Mouse (Mus musculus) layer of hippocampus, adult 2 months (tissue): ENCODE data around the gene Serf2. TPM values are rescaled to one million over a fixed set of nuclear protein-coding genes. Genes with fewer than 3 reads are reported as not detected.
"Not testable (repeated sequence)": the region's sequence is repeated elsewhere in the genome, so short reads cannot be mapped to it uniquely, and the experiment has no call there.

Experiments
- DNase-seq, 2 experiments: peaks; one replicate each; pipeline ENCODE4 v3.0.0; 2022; ENCODE audit warnings: low spot score in 2 of 2
- H3K27ac ChIP-seq: fragments of 200-600 bp; 2 replicates; pipeline ENCODE4 v1.8.1; 2022
- H3K4me3 ChIP-seq: fragments of 200-600 bp; 2 replicates; pipeline ENCODE4 v1.8.1; 2022; ENCODE audit warnings: mild to moderate bottlenecking
- CTCF ChIP-seq: fragments of 200-600 bp; conservative IDR thresholded peaks from 2 replicates; pipeline ENCODE4 v1.8.1; 2022; ENCODE audit warnings: antibody characterized with exemption, mild to moderate bottlenecking, moderate library complexity
- microRNA-seq, 2 experiments: library from miRNA; unstranded; fragments of <30 nt; microRNA quantifications; one replicate each; pipeline ENCODE4 v1.2.0; 2021
- total RNA-seq, 2 experiments: library from RNA; stranded (reverse); gene quantifications; 2 replicates each; pipeline ENCODE4 v1.2.3; 2021

The Serf2 gene
- total RNA-seq, 2 experiments from 2014 or later, result 146 to 155 TPM

- H3K27ac ChIP-seq, result no peak overlapping the region
- DNase-seq, result no peak
Measured at GRCm38 (mm10) chr2:121483576-121483975, 34.6 kb downstream of the Serf2 start.

GRCm38 (mm10) chr2:121484403-121484802 is 35.4 kb downstream of the Serf2 start:
- H3K27ac ChIP-seq, DNase-seq, H3K4me3 ChIP-seq: not testable (repeated sequence)

More at GRCm38 (mm10) chr2:121483576-121483975, 34.6 kb downstream of the Serf2 start:
- no peak for TF ChIP-seq CTCF
- H3K4me3 ChIP-seq, result no peak overlapping the region

- H3K4me3 ChIP-seq, H3K27ac ChIP-seq, DNase-seq: not testable (repeated sequence)
Measured at GRCm38 (mm10) chr2:121501550-121501949, 52.6 kb downstream of the Serf2 start.

- peak; percentile 55 for TF ChIP-seq CTCF
- Histone ChIP-seq H3K4me3 (peak within 1 kb of the TSS; percentile 88), H3K27ac (peak within 1 kb of the TSS; percentile 86)
- DNase-seq, result peak; percentile 83 to 88
Measured at GRCm38 (mm10) chr2:121505942-121506882, 57.2 kb downstream of the Serf2 start, which contains the start of the genes Mfap1a and Wdr76. Mfap1a (minus strand) TSS chr2:121506665. Wdr76 (plus strand) TSS chr2:121506723.

GRCm38 (mm10) chr2:121507173-121507950 is 58.4 kb downstream of the Serf2 start:
- TF ChIP-seq CTCF, result no peak
- no peak for DNase-seq
- Histone ChIP-seq H3K4me3 (peak overlapping the region; percentile 88), H3K27ac (no peak overlapping the region)

Small RNA genes lying within 50 kb of the gene (microRNA-seq; reads per million reads assigned to microRNA genes)
- 0 reads per million in 2 experiments for gene Gm22953

Other genes with a start within 250 kb of the Serf2 start
- gene Trp53bp1, start 177.8 kb upstream of the Serf2 start, total RNA-seq, result 100 to 1,000 TPM; 148 to 162 TPM
- gene Map1a, start 159.6 kb upstream of the Serf2 start, total RNA-seq, result 100 to 1,000 TPM; 622 to 629 TPM
- 100 to 1,000 TPM; 106 to 110 TPM for gene Ppip5k1, start 93.8 kb upstream of the Serf2 start, total RNA-seq
- gene Ckmt1, start 91.5 kb upstream of the Serf2 start, total RNA-seq, result 100 to 1,000 TPM; 360 to 396 TPM
- gene Strc, start 62.0 kb upstream of the Serf2 start, total RNA-seq, result under 1 TPM; 0.46 to 0.69 TPM
- gene Pdia3, start 35.4 kb upstream of the Serf2 start, total RNA-seq, result 100 to 1,000 TPM; 170 to 193 TPM
- 1 to 10 TPM; 5.3 TPM for gene Catsper2, start 35.4 kb upstream of the Serf2 start, total RNA-seq
- gene Ell3, start 4.9 kb upstream of the Serf2 start, total RNA-seq, result not detected
- 10 to 100 TPM; 17.6 to 18.2 TPM for gene Hypk, start 4.1 kb downstream of the Serf2 start, total RNA-seq
- gene Serinc4, start 7.6 kb downstream of the Serf2 start, total RNA-seq, result under 1 TPM; 0.47 to 0.82 TPM
- 10 to 100 TPM; 45.3 to 47.2 TPM for gene Mfap1b, start 24.9 kb downstream of the Serf2 start, total RNA-seq
- gene Mfap1a, start 57.5 kb downstream of the Serf2 start, total RNA-seq, result 10 to 100 TPM; 31.4 to 34.0 TPM
- 1 to 10 TPM; 2.6 to 2.8 TPM for gene Wdr76, start 57.5 kb downstream of the Serf2 start, total RNA-seq